Mouse (Mus musculus) stomach, embryonic 15.5 days (tissue): ENCODE data around the gene Gm765. TPM values are rescaled to one million over a fixed set of nuclear protein-coding genes. Genes with fewer than 3 reads are reported as not detected.

Source experiments
- ATAC-seq: fragments of 200-750 bp; cut with Nextera tagmentation; 2 replicates; pipeline ENCODE4 v1.8.0; 2017; ENCODE audit warnings: low read depth, moderate number of reproducible peaks, moderate TSS enrichment; ENCODE audit not compliant: insufficient read depth, low FRiP score
- H3K27ac ChIP-seq: fragments of 300-500 bp; sonication (generic); 2 replicates; pipeline ENCODE4 v1.5.1; 2015; ENCODE audit warnings: mild to moderate bottlenecking, inconsistent platforms
- H3K27me3 ChIP-seq: fragments of 300-500 bp; sonication (generic); replicated peaks from 2 replicates; pipeline ENCODE4 v1.6.1; 2015; ENCODE audit warnings: inconsistent platforms
- H3K36me3 ChIP-seq: fragments of 300-500 bp; sonication (generic); 2 replicates; pipeline ENCODE4 v1.6.1; 2015; ENCODE audit warnings: inconsistent platforms
- H3K4me1 ChIP-seq: fragments of 300-500 bp; sonication (generic); 2 replicates; pipeline ENCODE4 v1.6.1; 2015; ENCODE audit warnings: inconsistent platforms
- H3K4me2 ChIP-seq: fragments of 300-500 bp; sonication (generic); 2 replicates; pipeline ENCODE4 v1.6.1; 2015; ENCODE audit warnings: mild to moderate bottlenecking, inconsistent platforms
- H3K4me3 ChIP-seq: fragments of 300-500 bp; sonication (generic); replicated peaks from 2 replicates; pipeline ENCODE4 v1.5.1; 2015; ENCODE audit warnings: inconsistent platforms
- H3K9ac ChIP-seq: fragments of 300-500 bp; sonication (generic); 2 replicates; pipeline ENCODE4 v1.6.1; 2015; ENCODE audit warnings: inconsistent platforms
- H3K9me3 ChIP-seq: fragments of 300-500 bp; sonication (generic); 2 replicates; pipeline ENCODE4 v1.6.1; 2016; ENCODE audit warnings: inconsistent platforms
- WGBS: fragments of 180-500 bp; shearing (Covaris S2); methylation state at CpG from one replicate; pipeline ENCODE4 v1.1.7; 2015; 5-methylcytosine and 5-hydroxymethylcytosine counted together
- polyA plus RNA-seq: library from polyadenylated mRNA; unstranded; fragments of >200 nt; fragmentation: Nextera tagmentation; extraction: Ambion mirVana; gene quantifications from 2 replicates; pipeline ENCODE4 v1.2.1, GENCODE M21; 2015

Gene Gm765
- not detected in 2 replicates for polyA plus RNA-seq

GRCm38 (mm10) chr6:98342654-98343053 lies at the start of gene Gm765:
Gm765 (minus strand) TSS chr6:98342754.
- H3K4me2 ChIP-seq, result no peak within 1 kb of the TSS
- H3K9me3 ChIP-seq, result no peaks in the 10 kb centered on the region
- H3K27ac ChIP-seq, result no peak within 1 kb of the TSS
- ATAC-seq, result no peak
- no peak within 1 kb of the TSS for H3K9ac ChIP-seq
- no peak within 1 kb of the TSS for H3K4me3 ChIP-seq
- no peaks in the 10 kb centered on the region for H3K4me1 ChIP-seq
- WGBS, result 81% methylated on average over 5 of the region's 5 CpGs
- no peaks in the 10 kb centered on the region for H3K36me3 ChIP-seq
- H3K27me3 ChIP-seq, result no peaks in the 10 kb centered on the region

GRCm38 (mm10) chr6:98385487-98385886 lies 42.9 kb upstream of the Gm765 start:
- ATAC-seq, result no peak
- Histone ChIP-seq H3K4me1 (no peaks in the 10 kb centered on the region), H3K9ac (no peak overlapping the region), H3K4me3 (no peak overlapping the region), H3K4me2 (no peak overlapping the region), H3K27me3 (no peaks in the 10 kb centered on the region), H3K36me3 (no peaks in the 10 kb centered on the region), H3K9me3 (no peaks in the 10 kb centered on the region), H3K27ac (no peak overlapping the region)
- WGBS, result 83% methylated on average over 8 of the region's 8 CpGs

- no peak for ATAC-seq
- Histone ChIP-seq H3K27ac (no peak overlapping the region), H3K4me2 (no peak overlapping the region), H3K9me3 (no peaks in the 10 kb centered on the region), H3K9ac (no peak overlapping the region), H3K27me3 (no peaks in the 10 kb centered on the region), H3K4me3 (no peak overlapping the region), H3K36me3 (no peaks in the 10 kb centered on the region), H3K4me1 (no peaks in the 10 kb centered on the region)
- WGBS, result 69% methylated on average over 8 of the region's 8 CpGs
Measured at GRCm38 (mm10) chr6:98384431-98384830, 41.9 kb upstream of the Gm765 start.

- H3K27ac ChIP-seq, result no peak overlapping the region
- no peak overlapping the region for H3K4me3 ChIP-seq
- no peaks in the 10 kb centered on the region for H3K9me3 ChIP-seq
- H3K4me1 ChIP-seq, result no peaks in the 10 kb centered on the region
- no peaks in the 10 kb centered on the region for H3K27me3 ChIP-seq
- 45% methylated on average over 6 of the region's 6 CpGs for WGBS
- no peak for ATAC-seq
- no peak overlapping the region for H3K9ac ChIP-seq
- no peaks in the 10 kb centered on the region for H3K36me3 ChIP-seq
- no peak overlapping the region for H3K4me2 ChIP-seq
Measured at GRCm38 (mm10) chr6:98383411-98383810, 40.9 kb upstream of the Gm765 start.

DNA sequence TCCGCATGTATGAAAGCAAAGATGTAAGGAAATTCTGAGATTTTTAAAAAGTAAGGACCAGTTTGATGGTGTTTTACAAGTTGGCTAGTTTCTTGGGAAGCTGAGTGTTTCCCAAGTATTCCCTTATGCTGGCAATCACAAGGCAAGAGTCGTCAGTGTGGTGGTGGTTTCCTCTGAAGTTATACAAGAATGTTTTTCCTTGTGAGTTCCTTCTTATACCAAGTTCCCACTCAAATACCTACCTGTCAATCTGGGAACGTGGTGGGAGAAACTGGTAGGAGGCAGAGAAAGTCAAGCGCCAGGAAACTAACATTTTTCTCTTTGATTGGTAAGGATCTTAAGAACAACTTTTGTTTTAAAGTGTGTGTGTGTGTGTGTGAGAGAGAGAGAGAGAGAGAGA lies 23.6 kb upstream of the Gm765 start:
- Histone ChIP-seq H3K9ac (no peak overlapping the region), H3K9me3 (no peaks in the 10 kb centered on the region), H3K4me3 (no peak overlapping the region), H3K36me3 (no peaks in the 10 kb centered on the region), H3K27ac (no peak overlapping the region), H3K4me1 (no peaks in the 10 kb centered on the region), H3K4me2 (no peak overlapping the region), H3K27me3 (no peaks in the 10 kb centered on the region)
- WGBS, result 81% methylated on average over 4 of the region's 4 CpGs
- no peak for ATAC-seq

GRCm38 (mm10) chr6:98355271-98355670 lies 12.7 kb upstream of the Gm765 start:
- ATAC-seq, result no peak
- H3K27me3 ChIP-seq, result no peaks in the 10 kb centered on the region
- H3K27ac ChIP-seq, result no peak overlapping the region
- H3K9me3 ChIP-seq, result no peaks in the 10 kb centered on the region
- no peaks in the 10 kb centered on the region for H3K36me3 ChIP-seq
- no peak overlapping the region for H3K4me2 ChIP-seq
- WGBS, result 72% methylated on average over 5 of the region's 5 CpGs
- H3K4me3 ChIP-seq, result no peak overlapping the region
- no peak overlapping the region for H3K9ac ChIP-seq
- no peaks in the 10 kb centered on the region for H3K4me1 ChIP-seq

DNA sequence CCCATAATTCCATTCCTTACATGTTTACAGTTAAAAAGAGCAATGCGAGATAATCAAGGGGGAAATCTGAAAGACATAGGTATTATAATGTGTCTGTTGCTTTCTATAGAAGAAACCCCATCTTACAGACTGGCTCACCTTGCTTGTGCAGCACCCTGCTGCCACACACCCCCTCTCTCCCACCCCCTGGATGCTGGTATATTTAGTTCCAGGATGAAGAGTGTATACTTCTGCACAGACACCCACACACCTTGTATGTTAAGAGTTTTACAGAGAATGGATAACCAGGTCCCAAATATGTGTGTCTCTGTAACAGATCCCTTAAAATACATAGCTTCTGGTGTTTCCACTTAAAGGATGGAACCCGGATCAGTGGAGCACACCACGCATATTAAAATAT lies 10.7 kb upstream of the Gm765 start:
- no peaks in the 10 kb centered on the region for H3K9me3 ChIP-seq
- no peaks in the 10 kb centered on the region for H3K27me3 ChIP-seq
- no peaks in the 10 kb centered on the region for H3K4me1 ChIP-seq
- no peak overlapping the region for H3K4me2 ChIP-seq
- H3K9ac ChIP-seq, result no peak overlapping the region
- 87% methylated on average over 3 of the region's 3 CpGs for WGBS
- no peak for ATAC-seq
- no peaks in the 10 kb centered on the region for H3K36me3 ChIP-seq
- no peak overlapping the region for H3K4me3 ChIP-seq
- H3K27ac ChIP-seq, result no peak overlapping the region

DNA sequence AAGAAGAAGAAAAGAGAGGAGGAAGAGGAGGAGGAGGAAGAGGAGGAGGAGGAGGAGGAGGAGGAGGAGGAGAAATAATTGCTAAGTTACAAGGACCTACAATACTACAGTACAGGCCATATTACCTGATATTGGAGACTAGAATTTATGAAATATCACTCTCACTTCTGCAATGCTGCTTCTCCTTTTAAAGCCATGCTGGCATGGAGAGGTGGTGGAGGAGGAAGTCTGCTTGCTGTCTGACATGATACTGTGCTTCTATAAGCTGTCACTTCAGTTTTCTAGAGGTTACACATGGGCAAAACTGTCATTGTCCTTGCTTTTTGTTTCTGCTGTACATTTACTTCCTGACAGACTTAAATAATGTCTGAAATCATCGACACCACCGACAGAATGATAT lies 9.8 kb downstream of the Gm765 start:
- H3K4me2 ChIP-seq, result no peak overlapping the region
- H3K4me3 ChIP-seq, result no peak overlapping the region
- H3K27ac ChIP-seq, result no peak overlapping the region
- ATAC-seq, result no peak
- 76% methylated on average over 2 of the region's 2 CpGs for WGBS
- no peak overlapping the region for H3K9ac ChIP-seq
- H3K9me3 ChIP-seq, result no peaks in the 10 kb centered on the region
- no peaks in the 10 kb centered on the region for H3K27me3 ChIP-seq
- no peaks in the 10 kb centered on the region for H3K4me1 ChIP-seq
- no peaks in the 10 kb centered on the region for H3K36me3 ChIP-seq

DNA sequence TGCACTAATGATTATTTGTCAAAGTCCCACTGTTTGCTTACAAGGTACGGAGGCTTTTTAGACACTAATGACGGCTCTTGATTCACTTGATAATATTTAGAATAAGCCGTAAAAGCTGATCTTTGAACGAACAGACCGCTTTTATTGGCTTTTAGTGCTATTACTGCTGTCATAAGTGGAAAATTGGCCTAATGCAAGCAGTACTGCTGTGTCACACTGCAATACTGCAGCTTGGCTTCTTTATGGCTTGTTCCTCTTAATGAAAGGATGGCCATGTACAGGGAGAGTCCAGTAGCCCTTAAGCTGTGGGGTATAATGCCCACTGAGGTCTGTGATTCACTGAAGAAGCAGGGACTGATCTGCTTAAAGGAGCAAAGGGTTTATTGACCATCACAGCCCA lies 30.9 kb downstream of the Gm765 start:
- 56% methylated on average over 5 of the region's 5 CpGs for WGBS
- Histone ChIP-seq H3K4me3 (no peak overlapping the region), H3K27ac (no peak overlapping the region), H3K4me2 (no peak overlapping the region), H3K27me3 (no peaks in the 10 kb centered on the region), H3K4me1 (no peaks in the 10 kb centered on the region), H3K36me3 (no peaks in the 10 kb centered on the region), H3K9me3 (no peaks in the 10 kb centered on the region), H3K9ac (no peak overlapping the region)
- no peak for ATAC-seq

DNA sequence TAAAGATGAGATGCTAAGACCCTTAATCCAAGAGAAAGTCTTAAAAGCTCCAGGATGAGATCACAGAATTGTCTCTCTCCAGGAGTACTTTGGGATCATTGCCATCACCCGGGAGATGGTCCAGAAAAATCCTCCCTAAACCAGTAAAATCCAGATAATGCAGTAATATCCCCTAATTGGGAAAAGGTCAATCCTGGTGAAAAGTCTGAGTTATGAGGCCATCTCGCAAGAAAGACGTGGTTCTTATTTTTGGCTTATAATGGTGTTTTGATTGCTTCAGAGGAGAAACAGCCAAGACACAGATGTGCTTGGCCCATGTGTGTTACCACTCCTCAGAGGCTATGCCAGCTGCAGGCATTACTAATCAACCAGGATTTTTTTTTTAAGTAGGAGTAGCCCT lies 34.9 kb downstream of the Gm765 start:
- H3K4me3 ChIP-seq, result no peak overlapping the region
- no peaks in the 10 kb centered on the region for H3K36me3 ChIP-seq
- no peaks in the 10 kb centered on the region for H3K4me1 ChIP-seq
- no peak overlapping the region for H3K27ac ChIP-seq
- H3K4me2 ChIP-seq, result no peak overlapping the region
- no peak for ATAC-seq
- no peaks in the 10 kb centered on the region for H3K27me3 ChIP-seq
- 56% methylated on average over 3 of the region's 3 CpGs for WGBS
- no peak overlapping the region for H3K9ac ChIP-seq
- H3K9me3 ChIP-seq, result no peaks in the 10 kb centered on the region

DNA sequence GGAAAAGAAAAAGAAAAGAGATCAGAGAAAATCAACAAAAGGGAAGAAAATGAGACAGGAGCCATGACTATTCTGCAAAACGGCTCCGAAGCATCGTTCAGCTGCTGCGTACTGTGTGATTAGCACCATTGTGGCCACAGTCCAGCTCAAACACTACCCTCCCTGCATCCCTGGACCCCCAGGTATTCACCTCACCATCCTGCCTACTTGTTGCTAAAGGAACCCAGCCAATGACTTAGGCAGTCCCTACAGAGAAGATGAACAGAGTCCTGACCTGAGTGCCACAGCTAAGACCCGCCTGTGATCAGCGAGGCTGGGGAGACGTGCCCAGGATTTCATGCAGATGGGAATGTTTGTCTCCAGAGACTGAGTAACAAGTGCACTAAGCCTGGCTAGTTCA lies 35.4 kb downstream of the Gm765 start:
- Histone ChIP-seq H3K9ac (no peak overlapping the region), H3K27me3 (no peaks in the 10 kb centered on the region), H3K4me1 (no peaks in the 10 kb centered on the region), H3K27ac (no peak overlapping the region), H3K36me3 (no peaks in the 10 kb centered on the region), H3K4me3 (no peak overlapping the region), H3K4me2 (no peak overlapping the region), H3K9me3 (no peaks in the 10 kb centered on the region)
- ATAC-seq, result no peak
- 76% methylated on average over 7 of the region's 7 CpGs for WGBS

DNA sequence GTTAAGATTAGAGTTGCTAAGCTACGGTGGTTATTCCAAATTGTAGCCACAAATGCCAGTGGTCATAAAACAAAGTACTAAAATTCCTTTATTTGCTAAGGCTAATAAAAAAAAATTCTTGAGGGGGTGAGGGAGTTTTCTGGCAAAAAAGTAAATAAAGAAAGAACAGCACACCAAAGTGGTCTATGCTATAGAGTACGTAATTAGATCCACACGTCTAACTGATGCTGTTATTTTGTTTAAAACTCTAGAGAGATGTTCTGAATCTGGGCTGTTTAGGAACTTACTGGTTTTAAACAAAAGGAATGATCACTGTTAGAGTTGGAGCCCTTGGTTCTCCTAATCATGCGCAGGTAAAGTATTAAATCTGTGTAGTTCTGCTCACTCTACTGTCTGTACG lies 50.5 kb downstream of the Gm765 start:
- Histone ChIP-seq H3K9me3 (no peaks in the 10 kb centered on the region), H3K4me2 (no peak overlapping the region), H3K27me3 (no peaks in the 10 kb centered on the region), H3K4me3 (no peak overlapping the region), H3K9ac (no peak overlapping the region), H3K4me1 (no peaks in the 10 kb centered on the region), H3K36me3 (no peaks in the 10 kb centered on the region), H3K27ac (no peak overlapping the region)
- ATAC-seq, result no peak
- 76% methylated on average over 5 of the region's 5 CpGs for WGBS

- no peak overlapping the region for H3K4me2 ChIP-seq
- no peaks in the 10 kb centered on the region for H3K9me3 ChIP-seq
- no peaks in the 10 kb centered on the region for H3K4me1 ChIP-seq
- no peak overlapping the region for H3K4me3 ChIP-seq
- no peak for ATAC-seq
- H3K27me3 ChIP-seq, result no peaks in the 10 kb centered on the region
- no peaks in the 10 kb centered on the region for H3K36me3 ChIP-seq
- H3K9ac ChIP-seq, result no peak overlapping the region
- WGBS, result 44% methylated on average over 3 of the region's 3 CpGs
- H3K27ac ChIP-seq, result no peak overlapping the region
Measured at GRCm38 (mm10) chr6:98288316-98288715, 54.2 kb downstream of the Gm765 start.
